Mouse (Mus musculus) spleen, adult 12 weeks (tissue): ENCODE data around the gene Polr2e.

Source experiments
- DNase-seq: peaks from one replicate; pipeline ENCODE4 v3.0.0; 2022; ENCODE audit warnings: low spot score

The Polr2e gene

GRCm38 (mm10) chr10:79988506-79989271, 50.9 kb downstream of the Polr2e start, which contains the start of gene Cnn2:
Gene Cnn2 (plus strand): TSS chr10:79988584.
- peak; percentile 31 for DNase-seq

GRCm38 (mm10) chr10:79987771-79988505, 51.7 kb downstream of the Polr2e start:
- no peak for DNase-seq

- peak; percentile 84 for DNase-seq
Measured at GRCm38 (mm10) chr10:79986963-79987362, 52.6 kb downstream of the Polr2e start.

GRCm38 (mm10) chr10:79986232-79986878, 53.2 kb downstream of the Polr2e start:
- DNase-seq: no peak
